Mouse (Mus musculus): ENCODE measurements at regions not wholly inside any gene's neighbourhood (a gene's known extent, or its start where the extent isn't known, plus 50 kb on each side); places are given as distances from the start of the nearest gene placed in this dataset.

DNA sequence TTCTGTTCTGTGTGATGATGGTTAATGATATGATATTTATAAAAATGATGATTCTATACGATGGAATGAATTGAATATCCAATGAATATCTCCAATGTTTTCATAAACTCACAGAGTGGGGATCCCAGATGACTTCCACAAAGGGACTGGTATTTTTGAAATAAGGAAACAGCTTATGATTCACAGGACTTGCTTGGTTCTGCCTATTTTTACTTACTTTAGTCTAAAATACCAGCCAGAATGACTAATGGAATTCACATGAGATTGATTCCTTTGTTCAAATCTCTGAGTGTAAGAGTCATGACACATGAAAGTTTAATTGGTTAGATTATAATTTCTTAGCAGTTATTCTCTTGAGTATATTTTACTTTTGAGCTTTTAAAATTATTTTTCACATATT, 490.9 kb downstream of the Nova1 start:
- Histone ChIP-seq H3K4me3 (ENCODE audit: low read depth, low read length) (no peak overlapping the region), H3K27ac (ENCODE audit: low read depth) (no peak overlapping the region), H3K4me2 (ENCODE audit: low read depth, low read length) (no peak overlapping the region), H3K9me3 (replicated peaks; ENCODE audit: control insufficient read depth, low read length) (no peaks in the 10 kb centered on the region), H3K27me3 (ENCODE audit: control insufficient read depth, insufficient read depth, low read length) (no peaks in the 10 kb centered on the region), H3K36me3 (replicated peaks; ENCODE audit: control insufficient read depth, insufficient read depth, low read length) (no peaks in the 10 kb centered on the region), H3K9ac (replicated peaks; ENCODE audit: low read depth, low read length) (no peak overlapping the region), H3K4me1 (ENCODE audit: control insufficient read depth, insufficient read depth) (no peaks in the 10 kb centered on the region)
- no peak for TF ChIP-seq CTCF (IDR thresholded peaks at IDR 0.05; ENCODE audit: low read depth)
- TF ChIP-seq EP300 (IDR thresholded peaks at IDR 0.05; ENCODE audit: low read depth) = no peak
- WGBS = 64% methylated on average over 1 of the region's 1 CpGs
- ATAC-seq (ENCODE audit: insufficient read depth, low read depth) (no peak), DNase-seq (ENCODE audit: low spot score) (no peak)

- TF ChIP-seq CTCF (IDR thresholded peaks at IDR 0.05; ENCODE audit: low read depth) (no peak), EP300 (IDR thresholded peaks at IDR 0.05; ENCODE audit: low read depth) (no peak)
- Histone ChIP-seq H3K4me2 (ENCODE audit: low read depth, low read length) (no peak overlapping the region), H3K36me3 (replicated peaks; ENCODE audit: control insufficient read depth, insufficient read depth, low read length) (no peaks in the 10 kb centered on the region), H3K4me1 (ENCODE audit: control insufficient read depth, insufficient read depth) (no peaks in the 10 kb centered on the region), H3K9ac (replicated peaks; ENCODE audit: low read depth, low read length) (no peak overlapping the region), H3K27me3 (ENCODE audit: control insufficient read depth, insufficient read depth, low read length) (no peaks in the 10 kb centered on the region), H3K4me3 (ENCODE audit: low read depth, low read length) (no peak overlapping the region), H3K9me3 (replicated peaks; ENCODE audit: control insufficient read depth, low read length) (no peaks in the 10 kb centered on the region), H3K27ac (ENCODE audit: low read depth) (no peak overlapping the region)
- WGBS = 52% methylated on average over 3 of the region's 3 CpGs
- DNase-seq (ENCODE audit: low spot score) (no peak), ATAC-seq (ENCODE audit: insufficient read depth, low read depth) (no peak)
Observed at GRCm38 (mm10) chr12:46323276-46323675, 495.5 kb downstream of the Nova1 start.

- DNase-seq (ENCODE audit: low spot score) (no peak), ATAC-seq (ENCODE audit: insufficient read depth, low read depth) (no peak)
- no peaks in the 10 kb centered on the region for H3K27me3 ChIP-seq (ENCODE audit: control insufficient read depth, insufficient read depth, low read length)
- H3K9ac ChIP-seq (replicated peaks; ENCODE audit: low read depth, low read length) = no peak overlapping the region
- no peak overlapping the region for H3K4me3 ChIP-seq (ENCODE audit: low read depth, low read length)
- H3K9me3 ChIP-seq (replicated peaks; ENCODE audit: control insufficient read depth, low read length) = no peaks in the 10 kb centered on the region
- no peaks in the 10 kb centered on the region for H3K4me1 ChIP-seq (ENCODE audit: control insufficient read depth, insufficient read depth)
- H3K27ac ChIP-seq (ENCODE audit: low read depth) = no peak overlapping the region
- H3K36me3 ChIP-seq (replicated peaks; ENCODE audit: control insufficient read depth, insufficient read depth, low read length) = no peaks in the 10 kb centered on the region
- no peak overlapping the region for H3K4me2 ChIP-seq (ENCODE audit: low read depth, low read length)
- TF ChIP-seq CTCF (IDR thresholded peaks at IDR 0.05; ENCODE audit: low read depth) (no peak), EP300 (IDR thresholded peaks at IDR 0.05; ENCODE audit: low read depth) (no peak)
- 53% methylated on average over 5 of the region's 5 CpGs for WGBS
Observed at GRCm38 (mm10) chr12:46303136-46303797, 515.5 kb downstream of the Nova1 start.

DNA sequence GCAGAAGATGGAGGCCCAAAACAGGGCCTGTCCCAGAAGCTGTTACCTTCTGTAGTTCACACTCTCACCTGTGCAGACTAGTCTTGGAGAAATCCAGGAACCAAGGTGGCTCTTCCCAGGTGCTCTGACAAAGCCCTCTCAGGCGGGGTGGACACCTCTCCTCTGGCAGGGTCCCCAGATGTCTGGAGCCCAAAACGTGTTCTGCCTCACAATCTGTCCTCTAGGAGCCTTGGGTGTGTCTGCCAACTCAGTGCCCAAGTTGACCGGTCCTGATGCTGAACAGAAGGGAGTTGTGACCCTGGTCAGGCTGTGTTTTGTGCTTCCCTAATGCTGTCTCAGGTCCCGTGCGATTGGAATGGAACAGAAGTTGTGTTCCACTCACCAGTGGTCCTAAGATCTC, 519.8 kb downstream of the Nova1 start:
- DNase-seq (ENCODE audit: low spot score) = no peak
- no peak overlapping the region for H3K9ac ChIP-seq (replicated peaks; ENCODE audit: low read depth, low read length)
- no peaks in the 10 kb centered on the region for H3K27me3 ChIP-seq (ENCODE audit: control insufficient read depth, insufficient read depth, low read length)
- H3K27ac ChIP-seq (ENCODE audit: low read depth) = no peak overlapping the region
- no peaks in the 10 kb centered on the region for H3K36me3 ChIP-seq (replicated peaks; ENCODE audit: control insufficient read depth, insufficient read depth, low read length)
- no peaks in the 10 kb centered on the region for H3K4me1 ChIP-seq (ENCODE audit: control insufficient read depth, insufficient read depth)
- WGBS = 68% methylated on average over 5 of the region's 5 CpGs
- ATAC-seq (ENCODE audit: insufficient read depth, low read depth) = no peak
- H3K9me3 ChIP-seq (replicated peaks; ENCODE audit: control insufficient read depth, low read length) = no peaks in the 10 kb centered on the region
- H3K4me3 ChIP-seq (ENCODE audit: low read depth, low read length) = no peak overlapping the region
- H3K4me2 ChIP-seq (ENCODE audit: low read depth, low read length) = no peak overlapping the region
- TF ChIP-seq EP300 (IDR thresholded peaks at IDR 0.05; ENCODE audit: low read depth) = no peak
- TF ChIP-seq CTCF (IDR thresholded peaks at IDR 0.05; ENCODE audit: low read depth) = no peak

GRCm38 (mm10) chr12:46284519-46284918, 534.2 kb downstream of the Nova1 start:
- DNase-seq (ENCODE audit: low spot score) (no peak), ATAC-seq (ENCODE audit: insufficient read depth, low read depth) (no peak)
- TF ChIP-seq CTCF (IDR thresholded peaks at IDR 0.05; ENCODE audit: low read depth) (no peak), EP300 (IDR thresholded peaks at IDR 0.05; ENCODE audit: low read depth) (no peak)
- Histone ChIP-seq H3K4me3 (ENCODE audit: low read depth, low read length) (no peak overlapping the region), H3K27me3 (ENCODE audit: control insufficient read depth, insufficient read depth, low read length) (no peaks in the 10 kb centered on the region), H3K27ac (ENCODE audit: low read depth) (no peak overlapping the region), H3K4me1 (ENCODE audit: control insufficient read depth, insufficient read depth) (no peaks in the 10 kb centered on the region), H3K9me3 (replicated peaks; ENCODE audit: control insufficient read depth, low read length) (no peaks in the 10 kb centered on the region), H3K9ac (replicated peaks; ENCODE audit: low read depth, low read length) (no peak overlapping the region), H3K36me3 (replicated peaks; ENCODE audit: control insufficient read depth, insufficient read depth, low read length) (no peaks in the 10 kb centered on the region), H3K4me2 (ENCODE audit: low read depth, low read length) (no peak overlapping the region)
- WGBS = 71% methylated on average over 3 of the region's 3 CpGs

DNA sequence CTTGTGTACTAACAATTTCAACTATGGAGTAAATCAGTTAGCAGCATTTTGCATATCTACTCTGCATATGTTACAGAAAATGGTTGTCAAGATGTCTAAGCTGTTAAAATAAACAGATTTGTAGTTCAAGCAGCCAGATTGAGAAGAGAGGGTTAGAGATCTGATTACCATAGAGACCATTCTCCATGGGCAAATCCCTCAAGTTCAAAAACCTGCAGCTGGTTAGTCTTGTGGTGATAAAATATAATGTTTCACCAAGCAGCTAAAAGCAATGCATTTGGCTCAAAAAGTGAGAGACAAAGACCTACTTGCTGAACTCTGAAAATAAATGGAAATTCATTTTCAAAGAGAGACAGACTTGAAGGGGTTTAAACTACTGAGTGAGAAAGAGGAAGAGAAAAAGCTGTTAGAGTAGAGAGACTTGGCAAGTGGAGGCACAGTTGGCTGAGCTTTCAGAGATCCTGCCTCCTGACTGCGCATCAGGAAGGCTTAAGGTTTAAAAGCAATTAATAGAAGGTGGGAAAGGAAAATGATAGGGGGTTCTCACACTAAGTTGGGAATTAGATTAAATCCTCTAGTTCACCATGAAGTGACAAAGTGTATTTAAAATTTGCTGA, 570.2 kb downstream of the Nova1 start:
- Histone ChIP-seq H3K9ac (replicated peaks; ENCODE audit: low read depth, low read length) (no peak overlapping the region), H3K4me2 (ENCODE audit: low read depth, low read length) (no peak overlapping the region), H3K27me3 (ENCODE audit: control insufficient read depth, insufficient read depth, low read length) (no peaks in the 10 kb centered on the region), H3K4me1 (ENCODE audit: control insufficient read depth, insufficient read depth) (no peaks in the 10 kb centered on the region), H3K36me3 (replicated peaks; ENCODE audit: control insufficient read depth, insufficient read depth, low read length) (no peaks in the 10 kb centered on the region), H3K4me3 (ENCODE audit: low read depth, low read length) (no peak overlapping the region), H3K27ac (ENCODE audit: low read depth) (no peak overlapping the region), H3K9me3 (replicated peaks; ENCODE audit: control insufficient read depth, low read length) (no peaks in the 10 kb centered on the region)
- 57% methylated on average over 1 of the region's 1 CpGs for WGBS
- ATAC-seq (ENCODE audit: insufficient read depth, low read depth) = no peak
- TF ChIP-seq EP300 (IDR thresholded peaks at IDR 0.05; ENCODE audit: low read depth) (no peak), CTCF (IDR thresholded peaks at IDR 0.05; ENCODE audit: low read depth) (no peak)
- no peak for DNase-seq (ENCODE audit: low spot score)
